Mouse (Mus musculus): ENCODE measurements around the gene Ajuba.
A peak's percentile ranks its signal among the peaks of the same experiment; 100 is the strongest.
"Not testable (repeated sequence)": the region's sequence is repeated elsewhere in the genome, so short reads cannot be mapped to it uniquely, and the experiment has no call there.

Gene Ajuba

GRCm38 (mm10) chr14:54577089-54577982, at the start of gene Ajuba:
Gene Ajuba, minus strand, starts transcription at chr14:54577558.
- DNase-seq (ENCODE audit: low read depth, low spot score): peak; percentile 56

- DNase-seq (ENCODE audit: low read depth, low spot score): no peak
Measured at GRCm38 (mm10) chr14:54624976-54625375, 47.6 kb upstream of the Ajuba start.

GRCm38 (mm10) chr14:54623334-54623733, 46.0 kb upstream of the Ajuba start:
- DNase-seq (ENCODE audit: low read depth, low spot score): no peak

- DNase-seq (ENCODE audit: low read depth, low spot score): no peak
Measured at GRCm38 (mm10) chr14:54621133-54621532, 43.8 kb upstream of the Ajuba start, which contains the start of gene Psmb11. Gene Psmb11, plus strand, starts transcription at chr14:54621433.

GRCm38 (mm10) chr14:54617897-54618365, 40.6 kb upstream of the Ajuba start, which contains the start of gene Psmb5:
Gene Psmb5, minus strand, starts transcription at chr14:54618022.
- DNase-seq (ENCODE audit: low read depth, low spot score): peak; percentile 94

- peak; percentile 54 for DNase-seq (ENCODE audit: low read depth, low spot score)
Measured at GRCm38 (mm10) chr14:54617152-54617896, 40.0 kb upstream of the Ajuba start.

GRCm38 (mm10) chr14:54616226-54616825, 39.0 kb upstream of the Ajuba start:
- no peak for DNase-seq (ENCODE audit: low read depth, low spot score)

GRCm38 (mm10) chr14:54614130-54614529, 36.8 kb upstream of the Ajuba start:
- DNase-seq (ENCODE audit: low read depth, low spot score): not testable (repeated sequence)

- no peak for DNase-seq (ENCODE audit: low read depth, low spot score)
Measured at GRCm38 (mm10) chr14:54610648-54611047, 33.3 kb upstream of the Ajuba start.

GRCm38 (mm10) chr14:54609962-54610361, 32.6 kb upstream of the Ajuba start:
- peak; percentile 72 for DNase-seq (ENCODE audit: low read depth, low spot score)

- DNase-seq (ENCODE audit: low read depth, low spot score): no peak
Measured at GRCm38 (mm10) chr14:54609245-54609644, 31.9 kb upstream of the Ajuba start.

- DNase-seq (ENCODE audit: low read depth, low spot score): no peak
Measured at GRCm38 (mm10) chr14:54607226-54607625, 29.9 kb upstream of the Ajuba start.

GRCm38 (mm10) chr14:54605752-54606321, 28.5 kb upstream of the Ajuba start, which contains the start of gene 4931414P19Rik:
Gene 4931414P19Rik, minus strand, starts transcription at chr14:54605993.
- peak; percentile 85 for DNase-seq (ENCODE audit: low read depth, low spot score)

GRCm38 (mm10) chr14:54603686-54604085, 26.3 kb upstream of the Ajuba start:
- DNase-seq (ENCODE audit: low read depth, low spot score): no peak

GRCm38 (mm10) chr14:54603038-54603654, 25.8 kb upstream of the Ajuba start:
- DNase-seq (ENCODE audit: low read depth, low spot score): peak; percentile 98

GRCm38 (mm10) chr14:54602613-54603012, 25.3 kb upstream of the Ajuba start:
- no peak for DNase-seq (ENCODE audit: low read depth, low spot score)

- DNase-seq (ENCODE audit: low read depth, low spot score): no peak
Measured at GRCm38 (mm10) chr14:54601601-54602000, 24.2 kb upstream of the Ajuba start.

- DNase-seq (ENCODE audit: low read depth, low spot score): peak; percentile 66
Measured at GRCm38 (mm10) chr14:54597084-54597483, 19.7 kb upstream of the Ajuba start.

GRCm38 (mm10) chr14:54594631-54595414, 17.5 kb upstream of the Ajuba start:
- no peak for DNase-seq (ENCODE audit: low read depth, low spot score)

GRCm38 (mm10) chr14:54594055-54594454, 16.7 kb upstream of the Ajuba start:
- DNase-seq (ENCODE audit: low read depth, low spot score): peak; percentile 26
